Mouse (Mus musculus) heart, postnatal 36 days (tissue): Measurements from ENCODE around the gene Mill2. TPM values are rescaled to one million over a fixed set of nuclear protein-coding genes. Genes with fewer than 3 reads are reported as not detected.
"Not testable (repeated sequence)": the region's sequence is repeated elsewhere in the genome, so short reads cannot be mapped to it uniquely, and the experiment has no call there.

Experiments
- DNase-seq, 2 experiments: peaks; one replicate each; pipeline ENCODE4 v3.0.0; 2021 to 2022
- intact Hi-C: fragments of 180-260 bp; cut with DNase I; formaldehyde crosslinking; loops from one replicate; pipeline ENCODE4 v1.15.1; 2025
- total RNA-seq, 2 experiments: library from RNA; stranded (reverse); gene quantifications; 2 replicates each; pipeline ENCODE4 v1.2.3; 2021

The Mill2 gene
- total RNA-seq = 1 to 10 TPM; 5.8 to 6.3 TPM

DNA sequence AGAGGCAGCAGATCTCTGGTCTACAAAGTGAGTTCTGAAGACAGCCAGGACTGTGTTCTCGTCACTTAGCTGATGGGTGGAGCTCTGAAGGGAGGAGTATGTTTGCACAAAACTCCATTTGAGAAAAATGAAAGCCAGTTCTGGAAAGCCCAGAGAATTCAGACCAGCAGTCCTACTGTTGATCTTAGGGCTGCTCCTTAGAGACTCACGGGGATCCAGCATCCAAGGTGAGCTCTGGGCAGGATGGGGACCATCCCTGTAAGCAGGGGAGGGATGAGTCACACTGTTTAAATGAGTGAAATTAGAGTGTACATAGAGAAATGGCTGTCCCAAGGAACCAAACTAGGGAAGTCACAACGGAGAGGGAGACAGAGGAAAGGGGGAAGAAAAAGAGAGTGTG is at the start of gene Mill2:
Gene Mill2 (plus strand): TSS at position 102 of the 400 bp plus-strand sequence.
- intact Hi-C loops = no loop called here
- peak; percentile 24 to 51 for DNase-seq

DNA sequence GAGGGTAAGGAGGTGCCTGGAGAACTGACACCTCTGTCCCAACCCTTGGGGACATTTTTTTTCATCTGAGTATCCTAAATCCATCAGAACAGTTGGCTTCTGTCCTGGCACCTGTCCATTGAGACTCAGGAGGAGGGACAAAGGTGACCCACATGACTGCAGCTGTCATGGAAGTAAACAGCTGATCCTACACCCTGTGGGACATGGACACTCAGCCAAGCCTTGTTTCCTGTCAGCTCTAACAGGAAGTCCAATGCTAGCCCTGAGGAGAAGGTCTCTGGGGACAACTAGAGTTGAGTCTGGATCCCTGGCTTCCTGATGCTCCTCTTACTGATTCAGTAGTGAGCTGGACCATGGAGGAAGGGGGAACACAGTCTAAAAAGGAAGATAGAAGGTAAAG is 49.1 kb upstream of the Mill2 start:
- DNase-seq = not testable (repeated sequence)
- intact Hi-C loops = loop anchor here (2.0 kb wide), 1 partner anchor 66 kb away; no protein-coding TSS in a partner anchor

DNA sequence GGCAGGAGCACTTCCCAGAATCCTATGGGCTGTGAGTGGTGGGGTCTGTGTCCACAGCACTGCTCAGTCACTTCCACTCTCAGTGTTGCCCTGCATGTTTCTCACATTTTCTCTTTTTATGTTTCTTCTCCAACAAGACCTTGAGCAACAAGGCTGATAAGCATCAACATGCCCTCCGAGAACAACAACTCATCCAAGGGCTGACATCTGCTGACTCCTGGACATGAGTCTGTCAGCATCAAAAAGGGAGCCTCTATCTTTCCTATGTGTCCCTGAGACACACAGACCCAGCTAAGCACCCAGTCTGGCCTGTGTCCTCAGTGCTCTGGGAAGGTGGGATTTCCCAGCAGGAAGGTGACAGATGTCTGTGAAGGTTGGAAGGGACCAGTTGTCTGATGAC is 41.3 kb upstream of the Mill2 start, which contains the start of gene Psg19:
Gene Psg19 (minus strand): TSS at position 101 of the 400 bp plus-strand sequence.
- intact Hi-C loops = no loop called here
- DNase-seq = no peak

DNA sequence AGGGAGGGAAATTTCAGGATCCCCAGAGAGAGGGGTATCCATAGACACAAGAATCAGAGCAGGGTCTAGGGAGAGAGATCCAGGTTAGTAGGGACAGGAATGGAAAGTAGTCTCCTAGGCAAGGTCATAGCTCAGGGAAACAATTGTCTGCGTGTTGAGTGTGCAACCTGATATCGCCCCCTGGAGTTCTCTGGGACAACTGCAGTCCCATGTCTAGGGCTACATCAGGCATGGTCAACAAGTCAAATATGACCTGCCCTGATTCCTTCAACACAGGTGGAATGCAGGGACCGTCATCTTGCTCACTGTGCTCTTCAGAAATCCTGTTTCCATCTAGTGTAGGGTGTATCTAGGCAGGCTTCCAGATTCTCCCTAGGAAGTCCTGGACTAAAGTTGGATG is 40.6 kb upstream of the Mill2 start:
- intact Hi-C loops = no loop called here
- no peak for DNase-seq

DNA sequence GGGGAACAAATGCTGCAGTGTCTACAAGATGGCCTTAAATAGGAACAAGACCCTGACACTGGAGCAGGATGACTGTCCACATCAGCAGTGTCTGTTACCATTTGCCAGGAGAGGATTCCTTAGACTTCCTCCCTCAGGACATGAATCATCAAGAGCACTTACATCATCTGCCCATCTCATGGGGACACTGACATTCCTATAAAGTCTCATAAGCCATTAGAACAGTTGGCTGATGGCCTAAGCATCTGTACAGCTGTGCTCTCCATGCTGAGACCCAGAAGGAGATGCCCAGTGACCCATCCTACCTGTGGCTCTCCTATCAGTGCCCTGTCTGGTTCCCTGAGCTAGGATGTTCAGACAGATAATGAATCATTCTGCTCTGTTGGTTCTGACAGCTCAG is 36.2 kb upstream of the Mill2 start:
- intact Hi-C loops = no loop called here
- DNase-seq = no peak

DNA sequence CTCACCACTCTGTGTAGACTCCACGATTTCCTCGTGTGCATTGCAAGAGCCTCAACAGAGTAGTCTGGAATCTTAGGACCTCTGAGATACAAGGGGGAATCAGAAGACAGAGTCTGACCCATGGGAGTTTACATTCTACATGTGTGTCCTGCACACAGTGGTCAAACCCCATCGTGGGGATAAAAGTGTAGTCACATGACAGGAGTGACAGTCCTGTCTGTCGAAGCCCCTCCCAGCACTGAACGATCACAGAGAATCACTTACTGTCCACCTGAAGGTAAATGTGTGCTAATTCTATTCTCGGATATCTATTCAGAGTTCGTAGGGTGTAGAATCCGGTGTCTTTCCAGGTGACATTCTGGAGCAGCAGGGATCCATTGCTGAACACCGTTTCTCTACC is 21.5 kb upstream of the Mill2 start:
- intact Hi-C loops = no loop called here
- no peak for DNase-seq

DNA sequence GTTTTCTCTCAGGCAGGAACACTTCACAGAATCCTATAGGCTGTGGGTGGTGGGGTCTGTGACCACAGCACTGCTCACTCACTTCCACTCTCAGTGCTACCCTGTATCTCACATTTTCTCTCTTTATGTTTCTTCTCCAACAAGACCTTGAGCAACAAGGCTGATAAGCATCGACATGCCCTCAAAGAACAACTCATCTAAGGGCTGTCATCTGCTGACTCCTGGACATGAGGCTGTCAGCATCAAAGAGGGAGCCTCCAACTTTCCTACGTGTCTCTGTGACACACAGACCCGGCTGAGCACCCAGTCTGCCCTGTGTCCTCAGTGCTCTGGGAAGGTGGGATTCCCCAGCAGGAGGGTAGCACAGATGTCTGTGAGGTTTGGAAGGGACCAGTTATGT is 18.3 kb upstream of the Mill2 start, which contains the start of gene Psg17:
Gene Psg17 (minus strand): TSS at position 101 of the 400 bp plus-strand sequence.
- no peak for DNase-seq
- intact Hi-C loops = loop anchor here (10.0 kb wide), 1 partner anchor 67 kb away; no protein-coding TSS in a partner anchor

DNA sequence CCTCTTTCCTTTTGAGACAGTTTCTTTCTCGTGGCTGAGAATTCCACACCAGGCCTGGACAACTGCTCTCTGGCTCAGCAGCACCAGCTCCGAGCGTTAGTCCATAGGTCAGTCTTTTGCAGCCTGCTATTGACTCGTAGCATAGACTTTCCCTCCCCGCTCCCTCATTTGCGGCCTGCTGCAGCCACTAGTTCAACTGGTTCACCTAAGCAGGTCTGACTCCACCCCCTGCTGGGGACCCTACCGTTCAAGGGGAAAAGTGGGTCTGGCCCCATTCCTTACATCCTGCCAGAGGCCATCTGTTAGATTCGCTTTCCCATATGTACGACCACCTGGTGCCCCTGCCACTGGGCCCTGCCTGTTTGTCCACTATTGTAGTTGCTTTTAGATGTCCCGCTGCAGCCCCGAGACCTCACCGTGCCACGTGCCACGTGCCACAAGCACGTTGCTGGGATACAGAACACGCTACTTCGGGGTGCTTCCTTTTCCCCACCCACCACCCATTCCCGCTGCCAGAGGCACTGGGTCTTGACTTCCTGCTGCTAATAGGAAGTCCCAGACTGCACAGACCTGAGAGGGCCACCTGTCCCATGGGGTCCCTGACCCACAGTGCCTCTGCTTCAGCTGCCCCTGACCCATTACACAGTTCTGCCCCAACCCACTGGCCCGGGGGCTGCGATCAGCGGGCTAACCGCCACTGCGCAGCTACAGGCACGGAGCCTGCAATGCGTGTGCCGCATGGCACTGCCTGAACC is 11.8 kb upstream of the Mill2 start:
- DNase-seq = no peak
- intact Hi-C loops = loop anchor here (1.0 to 10.0 kb wide), 2 partner anchors 45 to 73 kb away; no protein-coding TSS in a partner anchor

DNA sequence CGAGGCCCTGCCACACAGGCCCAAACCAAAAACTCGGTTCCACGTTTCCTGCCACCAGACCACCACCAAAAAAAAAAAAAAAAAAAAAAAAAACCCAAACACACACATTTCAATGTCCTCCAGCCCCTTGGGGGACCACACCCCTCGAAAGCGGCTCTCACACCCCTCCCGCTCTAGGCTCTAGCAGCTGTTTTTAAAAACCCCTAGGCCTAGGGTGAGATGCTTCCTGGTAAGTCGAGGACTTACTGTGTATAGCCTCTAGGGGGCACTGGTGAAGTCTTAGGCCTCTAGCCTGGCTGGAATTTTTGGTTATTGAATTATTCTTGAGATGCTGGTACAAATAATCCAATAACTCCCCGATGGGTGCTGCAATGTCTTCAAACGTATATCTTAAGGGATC is 11.2 kb upstream of the Mill2 start:
- peak in 1 of 2 experiments; percentile 10 for DNase-seq
- intact Hi-C loops = loop anchor here (1.0 to 10.0 kb wide), 2 partner anchors 45 to 74 kb away; no protein-coding TSS in a partner anchor

DNA sequence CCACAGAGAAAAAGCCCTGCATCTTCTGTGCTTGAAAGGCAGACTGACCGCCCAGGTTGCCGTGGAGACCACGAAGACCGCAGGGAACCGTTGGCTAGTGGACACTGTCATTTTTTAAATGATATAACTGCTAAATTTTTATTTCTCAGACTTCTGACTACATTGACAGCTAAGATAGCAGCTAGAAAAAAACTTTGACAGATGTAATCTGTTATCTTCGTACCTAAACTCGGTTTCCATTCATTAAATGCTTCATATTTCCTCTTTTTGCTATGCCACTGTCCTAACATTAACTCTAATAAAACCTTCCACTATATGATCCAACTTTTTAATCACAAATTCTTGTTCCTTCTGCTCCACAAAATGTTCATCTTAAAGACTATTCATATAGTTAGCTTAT is 10.2 kb upstream of the Mill2 start:
- intact Hi-C loops = loop anchor here (10.0 kb wide), 1 partner anchor 75 kb away; no protein-coding TSS in a partner anchor
- no peak for DNase-seq

DNA sequence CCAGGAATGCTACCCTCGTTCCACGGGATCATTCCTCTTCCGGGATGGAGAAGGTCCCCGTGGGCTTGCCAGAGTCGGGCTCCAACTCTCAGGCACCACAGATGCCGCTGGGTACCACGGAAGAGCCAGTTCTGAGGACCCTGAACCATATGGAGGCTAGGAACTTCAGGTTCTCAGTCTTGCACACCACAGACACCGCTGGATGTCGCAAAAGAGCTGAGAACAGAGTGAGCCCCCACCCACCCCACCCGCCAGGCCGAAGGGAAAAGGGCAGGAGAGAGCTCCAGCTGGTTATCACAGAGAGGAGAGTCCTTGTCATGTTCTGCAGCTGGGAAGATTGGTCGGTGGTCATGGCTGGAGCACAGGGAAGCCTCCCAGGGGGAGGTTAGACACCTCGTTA is 7.5 kb upstream of the Mill2 start:
- intact Hi-C loops = loop anchor here (1.0 kb wide), 1 partner anchor 41 kb away; no protein-coding TSS in a partner anchor
- DNase-seq = peak; percentile 25 to 29

DNA sequence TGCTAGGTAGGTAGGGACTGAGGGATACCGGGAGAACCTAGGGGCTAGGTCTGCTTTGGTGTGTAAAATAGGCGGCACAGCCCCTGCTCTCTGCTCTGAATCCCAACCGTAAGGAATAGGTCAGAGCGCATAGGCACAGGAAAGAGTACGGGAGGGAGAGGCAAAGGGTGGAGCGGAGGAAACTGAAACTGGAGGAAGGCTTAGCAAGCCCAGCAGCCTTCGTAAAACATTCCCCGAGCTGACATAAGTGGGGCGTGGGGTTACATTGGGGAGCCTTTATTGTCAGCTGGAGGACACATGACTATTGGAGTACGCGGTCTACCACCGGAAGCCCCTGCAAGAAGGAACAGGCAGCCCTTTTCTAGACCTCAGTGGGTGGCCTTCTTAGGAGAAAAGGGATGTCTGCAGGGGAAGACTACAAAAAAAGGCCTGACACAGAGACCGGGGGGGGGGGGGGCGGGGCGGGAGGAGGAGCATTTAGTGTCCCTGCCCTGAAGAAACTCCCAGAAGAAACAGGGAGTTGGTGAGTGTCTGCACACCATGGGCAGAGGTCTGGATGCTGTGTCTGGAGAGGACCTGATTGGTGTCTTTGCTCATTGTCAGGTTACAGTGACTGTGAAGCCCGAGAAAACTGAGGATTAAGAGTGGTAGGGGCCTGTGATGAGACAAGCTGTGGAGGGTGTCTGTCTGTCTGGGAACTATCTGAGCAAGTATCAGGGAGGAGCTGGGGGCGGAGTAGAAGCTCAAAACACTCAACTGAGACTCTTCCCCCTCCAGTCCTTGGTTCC is 814 bp downstream of the Mill2 start:
- intact Hi-C loops = no loop called here
- DNase-seq = peak; percentile 62 to 71

DNA sequence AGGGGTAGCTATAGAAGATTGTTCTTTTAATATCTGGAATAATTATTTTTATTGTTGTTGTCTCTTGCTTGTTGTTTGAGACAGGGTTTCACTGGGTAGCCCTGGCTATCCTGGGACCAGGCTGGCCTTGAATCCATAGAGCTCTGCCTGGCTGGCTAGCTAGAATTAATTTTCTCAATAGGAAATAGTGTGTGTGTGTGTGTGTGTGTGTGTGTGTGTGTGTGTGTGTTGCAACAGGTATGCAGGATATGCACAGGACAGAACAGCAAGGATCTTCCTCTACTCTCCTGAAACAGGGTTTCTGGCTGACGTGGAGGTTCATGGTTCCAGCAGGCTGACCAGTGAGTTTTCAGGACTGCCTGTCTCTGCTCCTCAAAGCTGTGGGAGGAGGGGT is 1.4 kb downstream of the Mill2 start:
- DNase-seq = no peak
- intact Hi-C loops = no loop called here

DNA sequence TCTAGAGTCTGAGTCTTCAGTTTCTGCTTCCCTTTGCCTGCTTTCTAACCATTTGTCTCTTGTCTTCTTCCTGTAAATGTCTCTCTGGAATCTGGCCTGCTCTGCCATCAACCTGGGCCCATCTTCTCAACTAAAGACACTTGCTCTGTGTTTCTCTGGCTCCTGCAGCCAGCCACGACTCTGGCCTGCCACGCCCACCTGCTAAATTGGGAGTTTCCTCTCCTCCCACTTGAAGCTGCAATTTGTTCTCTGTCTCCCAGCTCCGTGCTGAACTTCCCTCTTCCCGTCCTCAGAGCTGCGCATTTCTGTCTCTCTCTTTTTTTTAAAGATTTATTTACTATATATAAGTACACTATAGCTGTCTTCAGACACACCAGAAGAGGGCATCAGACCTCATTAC is 5.0 kb downstream of the Mill2 start:
- DNase-seq = no peak
- intact Hi-C loops = no loop called here

DNA sequence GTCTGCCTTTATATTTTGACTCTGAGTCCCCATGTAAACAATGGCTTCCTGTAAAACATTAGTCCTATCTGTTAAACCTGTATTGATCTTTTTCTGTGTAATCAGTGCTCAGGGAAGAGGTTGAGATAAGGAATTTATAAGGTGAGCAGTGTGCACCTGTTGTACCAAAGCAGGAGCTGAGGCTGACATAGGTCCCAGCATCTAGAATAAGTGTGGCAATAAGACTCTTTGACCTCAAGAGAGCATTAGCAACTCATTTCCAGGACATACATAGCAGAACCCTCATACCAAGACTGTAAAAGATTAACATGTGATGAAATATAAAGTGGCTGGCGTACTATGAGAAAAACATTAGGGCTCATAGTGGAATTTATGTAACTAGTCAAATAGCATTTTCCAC is 8.6 kb downstream of the Mill2 start:
- intact Hi-C loops = no loop called here
- no peak for DNase-seq

DNA sequence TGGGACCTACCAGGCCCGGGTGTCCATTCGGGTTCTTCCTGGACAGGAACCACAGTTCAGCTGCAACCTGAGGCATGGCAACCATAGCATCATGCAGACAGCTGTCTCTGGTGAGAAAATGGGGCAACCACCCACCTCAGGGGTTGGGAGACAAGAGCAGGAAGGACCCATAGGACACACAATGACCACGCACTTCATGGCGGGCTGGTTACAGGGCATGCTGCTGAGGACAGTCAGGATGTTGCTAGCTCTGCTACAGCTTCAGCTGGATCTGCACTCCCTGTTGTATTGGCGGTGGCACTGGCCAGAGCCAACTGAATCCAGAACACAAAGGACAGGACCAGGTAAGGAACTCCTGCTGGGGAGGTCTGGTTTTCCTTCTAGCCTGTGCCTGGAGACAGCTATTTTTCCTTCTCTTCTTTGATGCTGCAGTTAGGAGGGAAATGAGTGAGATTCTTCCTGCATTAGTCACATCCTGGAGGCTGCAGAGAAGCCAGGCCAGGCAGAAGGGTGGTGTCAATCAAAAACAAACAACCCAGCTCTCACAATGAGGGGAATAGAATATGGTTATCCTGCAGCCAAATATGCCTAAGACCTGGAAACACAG is 18.6 kb downstream of the Mill2 start:
- peak; percentile 24 to 30 for DNase-seq
- intact Hi-C loops = no loop called here

DNA sequence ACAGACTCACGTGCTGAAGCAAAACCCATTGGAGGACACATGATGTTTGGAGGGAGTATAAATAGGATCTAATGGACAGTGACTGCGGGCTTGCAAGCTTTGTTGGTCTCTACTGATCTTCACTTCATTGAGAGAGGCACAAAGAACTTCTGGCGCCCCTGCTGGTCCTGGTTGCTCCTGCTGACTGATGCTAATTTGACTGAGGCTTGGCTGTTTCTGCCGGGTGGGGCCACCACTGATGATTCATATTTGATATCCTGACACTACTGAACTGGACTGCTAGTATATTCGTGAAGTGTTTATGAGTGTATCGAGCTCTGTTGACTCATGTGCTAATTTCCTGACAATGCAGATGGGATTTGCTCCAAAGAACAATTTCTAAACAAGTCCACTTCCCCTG is 23.0 kb downstream of the Mill2 start:
- intact Hi-C loops = no loop called here
- no peak for DNase-seq

DNA sequence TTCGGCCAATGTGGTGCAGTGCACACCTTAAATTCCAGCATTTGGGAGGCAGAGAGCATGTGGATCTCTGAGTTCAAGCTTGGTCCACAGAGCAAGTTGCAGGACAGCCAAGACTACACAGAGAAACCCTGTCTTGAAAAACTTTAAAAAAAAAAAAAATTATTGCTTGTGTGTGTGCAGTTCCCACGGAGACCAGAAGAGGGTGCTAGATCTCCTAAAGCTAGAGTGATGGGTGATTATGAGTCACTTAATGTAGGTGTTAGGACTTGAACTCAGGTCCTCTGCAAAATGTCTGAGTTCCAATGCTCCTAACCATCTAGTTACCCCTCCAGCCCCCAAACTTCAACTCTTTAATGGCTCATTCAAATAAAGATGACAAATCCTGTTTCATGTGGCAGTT is 28.7 kb downstream of the Mill2 start:
- intact Hi-C loops = no loop called here
- DNase-seq = no peak

DNA sequence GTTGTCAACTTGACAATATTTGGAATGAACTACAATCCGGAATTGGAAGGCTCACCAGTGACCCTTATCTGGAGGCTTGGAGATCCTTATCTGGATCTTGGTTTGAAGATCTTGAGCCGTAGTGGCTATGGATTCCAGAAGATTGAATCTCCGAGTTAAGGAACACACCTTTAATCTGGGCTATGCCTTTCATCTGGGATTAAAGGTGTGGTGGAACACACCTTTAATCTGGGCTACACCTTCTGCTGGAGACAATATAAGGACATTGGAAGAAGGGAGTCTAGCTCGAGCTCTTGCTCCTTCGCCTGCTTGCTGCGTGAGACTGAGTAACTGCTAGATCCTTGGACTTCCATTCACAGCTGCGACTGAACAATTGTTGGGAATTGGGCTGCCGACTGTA is 31.3 kb downstream of the Mill2 start, which contains the start of gene Pglyrp1:
Gene Pglyrp1 (plus strand): TSS at position 301 of the 400 bp plus-strand sequence.
- intact Hi-C loops = loop anchor here (5.0 kb wide), 1 partner anchor 159 kb away; no protein-coding TSS in a partner anchor

DNA sequence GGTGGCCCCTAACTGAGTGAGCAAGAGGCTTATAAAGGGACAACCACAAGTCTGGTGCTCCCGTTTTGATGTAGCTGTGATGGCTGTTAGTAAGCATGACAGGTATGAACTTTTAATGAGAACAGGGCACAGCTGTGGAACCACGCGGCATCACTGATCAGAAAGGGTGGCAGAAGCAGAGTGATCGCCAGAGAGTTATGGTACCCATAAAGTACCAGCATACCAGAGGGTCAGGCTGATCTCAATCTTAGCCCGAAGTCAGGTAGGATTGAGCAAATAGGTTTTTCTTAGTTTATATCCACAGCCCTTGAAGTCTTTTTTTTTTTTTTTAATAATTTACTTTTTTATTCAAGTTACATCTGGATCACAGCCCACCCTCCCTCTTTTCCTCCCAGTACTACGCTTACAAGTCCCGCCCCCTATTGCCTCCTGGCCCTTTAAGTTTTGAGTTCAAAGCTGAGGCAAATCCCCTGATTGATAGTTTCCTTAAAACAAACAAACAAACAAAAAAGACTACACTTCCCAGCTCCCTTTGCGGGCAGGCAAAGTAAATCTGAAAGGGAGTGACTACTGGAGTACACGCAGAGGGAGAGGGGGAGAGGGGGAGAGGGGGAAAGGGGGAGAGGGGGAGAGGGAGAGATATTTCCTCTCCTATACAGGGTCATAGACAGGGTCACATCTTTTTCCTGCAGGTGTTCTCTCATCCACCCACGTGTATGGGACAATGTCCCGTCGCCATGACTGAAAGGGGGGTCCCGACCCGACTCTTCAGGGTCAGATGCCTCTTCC is 32.4 kb downstream of the Mill2 start:
- DNase-seq = no peak
- intact Hi-C loops = loop anchor here (5.0 kb wide), 1 partner anchor 160 kb away; no protein-coding TSS in a partner anchor

More for the DNA sequence above, 31.3 kb downstream of the Mill2 start, which contains the start of gene Pglyrp1:
- not testable (repeated sequence) for DNase-seq
